Mouse (Mus musculus) urinary bladder, postnatal 14 days (tissue): ENCODE measurements around the gene Sod2.
A peak's percentile ranks its signal among the peaks of the same experiment; 100 is the strongest.
"Not testable (repeated sequence)": the region's sequence is repeated elsewhere in the genome, so short reads cannot be mapped to it uniquely, and the experiment has no call there.

Experiments used
- DNase-seq: peaks from one replicate; pipeline ENCODE4 v3.0.0; 2021; ENCODE audit warnings: low spot score

The Sod2 gene

GRCm38 (mm10) chr17:13006546-13006945 is at the start of gene Sod2:
Sod2 (plus strand) TSS chr17:13006846.
- not testable (repeated sequence) for DNase-seq

GRCm38 (mm10) chr17:12959377-12959776 is 47.3 kb upstream of the Sod2 start:
- DNase-seq: not testable (repeated sequence)

- peak; percentile 93 for DNase-seq
These were observed 46.2 kb upstream of the Sod2 start, which contains the start of gene Acat2 for GRCm38 (mm10) chr17:12960331-12960873. Acat2 (minus strand) TSS chr17:12960747.

GRCm38 (mm10) chr17:12963476-12963875 is 43.2 kb upstream of the Sod2 start:
- no peak for DNase-seq

GRCm38 (mm10) chr17:12967173-12967572 is 39.5 kb upstream of the Sod2 start:
- DNase-seq: no peak

GRCm38 (mm10) chr17:12973851-12974250 is 32.8 kb upstream of the Sod2 start:
- DNase-seq: no peak

GRCm38 (mm10) chr17:12978546-12978945 is 28.1 kb upstream of the Sod2 start:
- no peak for DNase-seq

- no peak for DNase-seq
These were observed 22.7 kb upstream of the Sod2 start for GRCm38 (mm10) chr17:12983988-12984387.

- not testable (repeated sequence) for DNase-seq
These were observed 18.6 kb upstream of the Sod2 start for GRCm38 (mm10) chr17:12988096-12988495.

GRCm38 (mm10) chr17:12990567-12991145 is 16.0 kb upstream of the Sod2 start:
- no peak for DNase-seq

- DNase-seq: no peak
These were observed 15.4 kb upstream of the Sod2 start for GRCm38 (mm10) chr17:12991194-12991634.

- peak; percentile 90 for DNase-seq
These were observed 14.8 kb upstream of the Sod2 start for GRCm38 (mm10) chr17:12991635-12992358.

- peak; percentile 97 for DNase-seq
These were observed 14.1 kb upstream of the Sod2 start for GRCm38 (mm10) chr17:12992470-12992991.

- DNase-seq: no peak
These were observed 12.6 kb upstream of the Sod2 start, which contains the start of gene Wtap for GRCm38 (mm10) chr17:12994069-12994468. Wtap (minus strand) TSS chr17:12994169.

- DNase-seq: peak; percentile 61
These were observed 10.3 kb upstream of the Sod2 start for GRCm38 (mm10) chr17:12996345-12996744.

- DNase-seq: no peak
These were observed 8.8 kb upstream of the Sod2 start for GRCm38 (mm10) chr17:12997890-12998289.

- no peak for DNase-seq
These were observed 7.6 kb upstream of the Sod2 start for GRCm38 (mm10) chr17:12999069-12999468.

- DNase-seq: not testable (repeated sequence)
These were observed 4.4 kb upstream of the Sod2 start for GRCm38 (mm10) chr17:13002243-13002642.

- not testable (repeated sequence) for DNase-seq
These were observed 2.2 kb upstream of the Sod2 start for GRCm38 (mm10) chr17:13004436-13004835.

- DNase-seq: no peak
These were observed 338 bp downstream of the Sod2 start for GRCm38 (mm10) chr17:13006984-13007383.

- DNase-seq: peak; percentile 99
These were observed 1.2 kb downstream of the Sod2 start for GRCm38 (mm10) chr17:13007730-13008425.

GRCm38 (mm10) chr17:13008528-13008927 is 1.9 kb downstream of the Sod2 start:
- no peak for DNase-seq
